Mouse (Mus musculus): ENCODE data around the gene Sike1. TPM values are rescaled to one million over a fixed set of nuclear protein-coding genes. Genes with fewer than 3 reads are reported as not detected.

Gene Sike1
- total and polyA plus RNA-seq, 3 experiments = 3.8 to 43.6 (median 36.4) TPM

- Histone ChIP-seq H3K4me3 (ENCODE audit: low read depth, low read length) (no peak overlapping the region), H3K4me1 (ENCODE audit: insufficient read depth, low read depth, low read length) (peaks cover 8% of the 10 kb centered on the region), H3K9me3 (replicated peaks) (no peaks in the 10 kb centered on the region), H3K27me3 (ENCODE audit: insufficient read depth, low read length) (peaks cover 17% of the 10 kb centered on the region), H3K36me3 (replicated peaks) (no peaks in the 10 kb centered on the region)
- no peak for TF ChIP-seq GATA1 (IDR thresholded peaks at IDR 0.05; ENCODE audit: borderline replicate concordance, low read length)
- TF ChIP-seq TAL1 (conservative IDR thresholded peaks at IDR 0.05; ENCODE audit: low read depth, low read length) = no peak
- no peak for TF ChIP-seq CTCF (IDR thresholded peaks at IDR 0.05; ENCODE audit: low read depth, low read length)
- no peak for TF ChIP-seq POLR2AphosphoS5 (IDR thresholded peaks at IDR 0.05; ENCODE audit: insufficient replicate concordance, low read depth, low read length)
- no peak for TF ChIP-seq GATA2 (IDR thresholded peaks at IDR 0.05; ENCODE audit: borderline replicate concordance, low read depth, low read length)
- ATAC-seq (ENCODE audit: extremely low read depth, insufficient number of reproducible peaks, low FRiP score, poor library complexity, severe bottlenecking) (no peak), DNase-seq (ENCODE audit: low spot score) (no peak)
Observed at GRCm38 (mm10) chr3:102991041-102991440, 4.5 kb upstream of the Sike1 start.

GRCm38 (mm10) chr3:102992936-102993335, 2.6 kb upstream of the Sike1 start:
- DNase-seq (ENCODE audit: low spot score) (no peak), ATAC-seq (ENCODE audit: extremely low read depth, insufficient number of reproducible peaks, low FRiP score, poor library complexity, severe bottlenecking) (no peak)
- Histone ChIP-seq H3K36me3 (replicated peaks) (peaks cover 12% of the 10 kb centered on the region), H3K27me3 (ENCODE audit: insufficient read depth, low read length) (peaks cover 17% of the 10 kb centered on the region), H3K4me1 (ENCODE audit: insufficient read depth, low read depth, low read length) (peaks cover 21% of the 10 kb centered on the region), H3K9me3 (replicated peaks) (no peaks in the 10 kb centered on the region), H3K4me3 (ENCODE audit: low read depth, low read length) (no peak overlapping the region)
- no peak for TF ChIP-seq TAL1 (conservative IDR thresholded peaks at IDR 0.05; ENCODE audit: low read depth, low read length)
- TF ChIP-seq POLR2AphosphoS5 (IDR thresholded peaks at IDR 0.05; ENCODE audit: insufficient replicate concordance, low read depth, low read length) = no peak
- no peak for TF ChIP-seq GATA2 (IDR thresholded peaks at IDR 0.05; ENCODE audit: borderline replicate concordance, low read depth, low read length)
- no peak for TF ChIP-seq GATA1 (IDR thresholded peaks at IDR 0.05; ENCODE audit: borderline replicate concordance, low read length)
- TF ChIP-seq CTCF (IDR thresholded peaks at IDR 0.05; ENCODE audit: low read depth, low read length) = no peak

DNA sequence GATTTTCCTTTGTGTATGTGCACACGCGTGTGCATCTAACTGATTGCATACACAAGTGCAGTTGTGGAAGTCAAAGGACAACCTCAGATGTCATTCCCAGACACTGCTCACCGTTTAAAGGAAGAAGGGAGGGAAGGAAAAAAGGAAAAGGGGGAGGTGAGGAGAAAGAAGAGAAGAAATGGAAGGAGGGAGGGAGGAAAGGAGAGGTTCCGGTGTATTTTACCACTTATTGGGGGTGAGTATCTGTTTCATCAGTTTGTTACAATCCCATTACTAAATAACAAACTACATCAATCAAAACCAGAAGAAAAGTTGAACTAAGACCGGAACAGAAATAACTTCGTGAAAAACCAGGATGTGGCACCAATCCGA, 289 bp upstream of the Sike1 start:
- Histone ChIP-seq H3K9me3 (replicated peaks) (no peaks in the 10 kb centered on the region), H3K27me3 (ENCODE audit: insufficient read depth, low read length) (peaks cover 17% of the 10 kb centered on the region), H3K36me3 (replicated peaks) (peaks cover 33% of the 10 kb centered on the region), H3K4me3 (ENCODE audit: low read depth, low read length) (peak overlapping the region; percentile 96), H3K4me1 (ENCODE audit: insufficient read depth, low read depth, low read length) (peaks cover 21% of the 10 kb centered on the region)
- DNase-seq (ENCODE audit: low spot score) = no peak
- TF ChIP-seq TAL1 (conservative IDR thresholded peaks at IDR 0.05; ENCODE audit: low read depth, low read length) = no peak
- TF ChIP-seq POLR2AphosphoS5 (IDR thresholded peaks at IDR 0.05; ENCODE audit: insufficient replicate concordance, low read depth, low read length) = no peak
- no peak for ATAC-seq (ENCODE audit: extremely low read depth, insufficient number of reproducible peaks, low FRiP score, poor library complexity, severe bottlenecking)

- TF ChIP-seq CTCF (IDR thresholded peaks at IDR 0.05; ENCODE audit: low read depth, low read length) (no peak), POLR2AphosphoS5 (IDR thresholded peaks at IDR 0.05; ENCODE audit: insufficient replicate concordance, low read depth, low read length) (no peak)
- Histone ChIP-seq H3K36me3 (replicated peaks) (peaks cover 47% of the 10 kb centered on the region), H3K4me3 (ENCODE audit: low read depth, low read length) (no peak overlapping the region), H3K4me1 (ENCODE audit: insufficient read depth, low read depth, low read length) (peaks cover 21% of the 10 kb centered on the region), H3K27me3 (ENCODE audit: insufficient read depth, low read length) (peaks cover 12% of the 10 kb centered on the region), H3K9me3 (replicated peaks) (no peaks in the 10 kb centered on the region)
- DNase-seq (ENCODE audit: low spot score) (no peak), ATAC-seq (ENCODE audit: extremely low read depth, insufficient number of reproducible peaks, low FRiP score, poor library complexity, severe bottlenecking) (no peak)
Observed at GRCm38 (mm10) chr3:102997036-102997435, 1.5 kb downstream of the Sike1 start.

DNA sequence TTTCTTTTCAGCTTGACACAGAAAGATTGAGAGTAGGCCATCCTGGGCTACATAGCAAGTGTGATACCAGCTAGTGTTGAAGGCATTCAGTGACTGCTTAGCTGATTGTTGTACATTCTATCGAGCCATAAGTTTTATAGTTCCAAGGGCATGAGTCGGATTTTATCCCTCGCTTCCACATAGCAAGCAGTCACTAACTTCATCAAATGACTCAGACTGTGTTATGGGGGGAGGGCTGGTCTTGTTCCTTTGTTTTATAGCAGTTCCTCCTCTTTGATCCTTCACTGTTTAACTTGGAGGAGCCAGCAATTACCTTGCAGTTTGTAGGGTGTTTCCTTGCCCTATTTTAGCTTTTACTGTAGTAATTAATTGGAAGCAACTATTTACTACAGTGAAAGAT, 2.1 kb downstream of the Sike1 start:
- DNase-seq (ENCODE audit: low spot score) = no peak
- no peak for TF ChIP-seq GATA2 (IDR thresholded peaks at IDR 0.05; ENCODE audit: borderline replicate concordance, low read depth, low read length)
- TF ChIP-seq GATA1 (IDR thresholded peaks at IDR 0.05; ENCODE audit: borderline replicate concordance, low read length) = no peak
- no peak for TF ChIP-seq TAL1 (conservative IDR thresholded peaks at IDR 0.05; ENCODE audit: low read depth, low read length)
- TF ChIP-seq POLR2AphosphoS5 (IDR thresholded peaks at IDR 0.05; ENCODE audit: insufficient replicate concordance, low read depth, low read length) = no peak
- TF ChIP-seq CTCF (IDR thresholded peaks at IDR 0.05; ENCODE audit: low read depth, low read length) = no peak
- Histone ChIP-seq H3K27me3 (ENCODE audit: insufficient read depth, low read length) (peaks cover 8% of the 10 kb centered on the region), H3K36me3 (replicated peaks) (peaks cover 53% of the 10 kb centered on the region), H3K4me3 (ENCODE audit: low read depth, low read length) (no peak overlapping the region), H3K9me3 (replicated peaks) (no peaks in the 10 kb centered on the region), H3K4me1 (ENCODE audit: insufficient read depth, low read depth, low read length) (peaks cover 21% of the 10 kb centered on the region)
- no peak for ATAC-seq (ENCODE audit: extremely low read depth, insufficient number of reproducible peaks, low FRiP score, poor library complexity, severe bottlenecking)

DNA sequence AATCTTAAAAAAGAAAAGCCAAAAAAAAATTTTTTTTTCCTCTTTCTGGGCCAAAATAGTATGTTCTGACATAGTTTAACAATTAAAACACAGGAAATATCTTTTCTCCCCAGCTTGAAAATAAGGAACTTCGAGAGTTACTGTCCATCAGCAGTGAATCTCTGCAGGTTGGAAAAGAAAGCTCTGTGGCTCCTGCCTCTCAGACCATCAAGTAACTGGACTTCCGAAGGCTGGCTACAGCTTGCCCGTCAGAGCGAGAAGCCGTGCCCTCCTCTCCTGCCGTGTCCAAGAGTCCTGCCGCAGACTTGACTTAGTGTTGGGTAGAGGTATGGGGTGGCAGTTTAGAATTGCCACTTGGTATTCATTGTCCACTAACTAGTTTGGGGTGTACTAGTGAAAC, 6.1 kb downstream of the Sike1 start:
- ATAC-seq (ENCODE audit: extremely low read depth, insufficient number of reproducible peaks, low FRiP score, poor library complexity, severe bottlenecking) (no peak), DNase-seq (ENCODE audit: low spot score) (no peak)
- H3K27me3 ChIP-seq (ENCODE audit: insufficient read depth, low read length) = no peaks in the 10 kb centered on the region
- peaks cover 76% of the 10 kb centered on the region for H3K36me3 ChIP-seq (replicated peaks)
- H3K4me3 ChIP-seq (ENCODE audit: low read depth, low read length) = no peak overlapping the region
- no peaks in the 10 kb centered on the region for H3K9me3 ChIP-seq (replicated peaks)
- H3K4me1 ChIP-seq (ENCODE audit: insufficient read depth, low read depth, low read length) = peaks cover 8% of the 10 kb centered on the region
- TF ChIP-seq POLR2AphosphoS5 (IDR thresholded peaks at IDR 0.05; ENCODE audit: insufficient replicate concordance, low read depth, low read length) = no peak
- TF ChIP-seq GATA2 (IDR thresholded peaks at IDR 0.05; ENCODE audit: borderline replicate concordance, low read depth, low read length) = no peak
- TF ChIP-seq GATA1 (IDR thresholded peaks at IDR 0.05; ENCODE audit: borderline replicate concordance, low read length) = no peak
- TF ChIP-seq TAL1 (conservative IDR thresholded peaks at IDR 0.05; ENCODE audit: low read depth, low read length) = no peak
- no peak for TF ChIP-seq CTCF (IDR thresholded peaks at IDR 0.05; ENCODE audit: low read depth, low read length)

- ATAC-seq (ENCODE audit: extremely low read depth, insufficient number of reproducible peaks, low FRiP score, poor library complexity, severe bottlenecking) (no peak), DNase-seq (ENCODE audit: low spot score) (no peak)
- peaks cover 21% of the 10 kb centered on the region for H3K4me1 ChIP-seq (ENCODE audit: insufficient read depth, low read depth, low read length)
- no peaks in the 10 kb centered on the region for H3K9me3 ChIP-seq (replicated peaks)
- no peaks in the 10 kb centered on the region for H3K27me3 ChIP-seq (ENCODE audit: insufficient read depth, low read length)
- TF ChIP-seq GATA1 (IDR thresholded peaks at IDR 0.05; ENCODE audit: borderline replicate concordance, low read length) (no peak), CTCF (IDR thresholded peaks at IDR 0.05; ENCODE audit: low read depth, low read length) (no peak), POLR2AphosphoS5 (IDR thresholded peaks at IDR 0.05; ENCODE audit: insufficient replicate concordance, low read depth, low read length) (no peak), TAL1 (conservative IDR thresholded peaks at IDR 0.05; ENCODE audit: low read depth, low read length) (no peak), GATA2 (IDR thresholded peaks at IDR 0.05; ENCODE audit: borderline replicate concordance, low read depth, low read length) (no peak)
- H3K4me3 ChIP-seq (ENCODE audit: low read depth, low read length) = no peak overlapping the region
- H3K36me3 ChIP-seq (replicated peaks) = peaks cover 2% of the 10 kb centered on the region
Observed at GRCm38 (mm10) chr3:103017350-103017749, 21.8 kb downstream of the Sike1 start.
